Mouse (Mus musculus) limb, embryonic 13.5 days (tissue): ENCODE data around the gene Xpo6. TPM values are rescaled to one million over a fixed set of nuclear protein-coding genes. Genes with fewer than 3 reads are reported as not detected.

Source experiments
- ATAC-seq: fragments of 200-750 bp; cut with Nextera tagmentation; 2 replicates; pipeline ENCODE4 v1.8.0; 2017; ENCODE audit warnings: low read depth, moderate number of reproducible peaks, moderate TSS enrichment; ENCODE audit not compliant: low FRiP score
- H3K27ac ChIP-seq: fragments of 300-500 bp; sonication (generic); 2 replicates; pipeline ENCODE4 v1.5.1; 2015; ENCODE audit warnings: inconsistent platforms, mild to moderate bottlenecking, moderate library complexity
- H3K27me3 ChIP-seq: fragments of 300-500 bp; sonication (generic); 2 replicates; pipeline ENCODE4 v1.6.1; 2015; ENCODE audit warnings: mild to moderate bottlenecking, inconsistent platforms
- H3K36me3 ChIP-seq: fragments of 300-500 bp; sonication (generic); 2 replicates; pipeline ENCODE4 v1.6.1; 2015; ENCODE audit warnings: inconsistent platforms, mild to moderate bottlenecking, moderate library complexity
- H3K4me1 ChIP-seq: fragments of 300-500 bp; sonication (generic); 2 replicates; pipeline ENCODE4 v1.6.1; 2015; ENCODE audit warnings: inconsistent platforms
- H3K4me2 ChIP-seq: fragments of 300-500 bp; sonication (generic); replicated peaks from 2 replicates; pipeline ENCODE4 v1.6.1; 2015; ENCODE audit warnings: inconsistent platforms, mild to moderate bottlenecking, moderate library complexity
- H3K4me3 ChIP-seq: fragments of 300-500 bp; sonication (generic); 2 replicates; pipeline ENCODE4 v1.5.1; 2015; ENCODE audit warnings: moderate library complexity, mild to moderate bottlenecking, inconsistent platforms
- H3K9ac ChIP-seq: fragments of 300-500 bp; sonication (generic); 2 replicates; pipeline ENCODE4 v1.6.1; 2015; ENCODE audit warnings: mild to moderate bottlenecking, inconsistent platforms
- H3K9me3 ChIP-seq: fragments of 300-500 bp; sonication (generic); 2 replicates; pipeline ENCODE4 v1.6.1; 2016; ENCODE audit warnings: inconsistent platforms
- WGBS: fragments of 180-500 bp; shearing (Covaris S2); methylation state at CpG from one replicate; pipeline ENCODE4 v1.1.7; 2015; 5-methylcytosine and 5-hydroxymethylcytosine counted together
- polyA plus RNA-seq: library from polyadenylated mRNA; unstranded; fragments of >200 nt; fragmentation: Nextera tagmentation; extraction: Ambion mirVana; gene quantifications from 2 replicates; pipeline ENCODE4 v1.2.1, GENCODE M21; 2015

The Xpo6 gene
- polyA plus RNA-seq, 1 experiment from 2014 or later, result 53.3 TPM

GRCm38 (mm10) chr7:126185999-126186398, 14.3 kb downstream of the Xpo6 start:
- H3K27me3 ChIP-seq, result no peaks in the 10 kb centered on the region
- H3K4me1 ChIP-seq, result peaks cover 10% of the 10 kb centered on the region
- no peak overlapping the region for H3K4me3 ChIP-seq
- ATAC-seq, result no peak
- no peaks in the 10 kb centered on the region for H3K9me3 ChIP-seq
- H3K9ac ChIP-seq, result no peak overlapping the region
- peaks cover 7% of the 10 kb centered on the region for H3K36me3 ChIP-seq
- no peak overlapping the region for H3K27ac ChIP-seq
- H3K4me2 ChIP-seq, result no peak overlapping the region

- Histone ChIP-seq H3K9ac (no peak overlapping the region), H3K4me1 (peaks cover 20% of the 10 kb centered on the region), H3K4me3 (no peak overlapping the region), H3K27me3 (no peaks in the 10 kb centered on the region), H3K9me3 (no peaks in the 10 kb centered on the region), H3K27ac (no peak overlapping the region), H3K36me3 (no peaks in the 10 kb centered on the region), H3K4me2 (no peak overlapping the region)
- ATAC-seq, result no peak
- WGBS, result 78% methylated on average over 1 of the region's 1 CpGs
Measured at GRCm38 (mm10) chr7:126183583-126183982, 16.7 kb downstream of the Xpo6 start.

GRCm38 (mm10) chr7:126181487-126181886, 18.8 kb downstream of the Xpo6 start:
- H3K27ac ChIP-seq, result no peak overlapping the region
- no peak for ATAC-seq
- no peak overlapping the region for H3K4me2 ChIP-seq
- no peak overlapping the region for H3K4me3 ChIP-seq
- H3K36me3 ChIP-seq, result no peaks in the 10 kb centered on the region
- no peaks in the 10 kb centered on the region for H3K27me3 ChIP-seq
- no peak overlapping the region for H3K9ac ChIP-seq
- no peaks in the 10 kb centered on the region for H3K9me3 ChIP-seq
- H3K4me1 ChIP-seq, result peaks cover 20% of the 10 kb centered on the region

- 40% methylated on average over 3 of the region's 3 CpGs for WGBS
- Histone ChIP-seq H3K4me2 (no peak overlapping the region), H3K36me3 (no peaks in the 10 kb centered on the region), H3K9ac (no peak overlapping the region), H3K9me3 (no peaks in the 10 kb centered on the region), H3K4me3 (no peak overlapping the region), H3K27ac (no peak overlapping the region), H3K4me1 (peaks cover 20% of the 10 kb centered on the region), H3K27me3 (no peaks in the 10 kb centered on the region)
- no peak for ATAC-seq
Measured at GRCm38 (mm10) chr7:126180956-126181355, 19.3 kb downstream of the Xpo6 start.

GRCm38 (mm10) chr7:126178804-126179203, 21.5 kb downstream of the Xpo6 start:
- peaks cover 27% of the 10 kb centered on the region for H3K4me1 ChIP-seq
- H3K9me3 ChIP-seq, result no peaks in the 10 kb centered on the region
- H3K27ac ChIP-seq, result no peak overlapping the region
- no peaks in the 10 kb centered on the region for H3K27me3 ChIP-seq
- peaks cover 1% of the 10 kb centered on the region for H3K36me3 ChIP-seq
- no peak overlapping the region for H3K4me2 ChIP-seq
- ATAC-seq, result no peak
- no peak overlapping the region for H3K9ac ChIP-seq
- H3K4me3 ChIP-seq, result no peak overlapping the region

GRCm38 (mm10) chr7:126175999-126176398, 24.3 kb downstream of the Xpo6 start:
- 93% methylated on average over 12 of the region's 12 CpGs for WGBS
- ATAC-seq, result no peak

GRCm38 (mm10) chr7:126175456-126175855, 24.8 kb downstream of the Xpo6 start:
- WGBS, result 85% methylated on average over 7 of the region's 7 CpGs

More at GRCm38 (mm10) chr7:126175999-126176398, 24.3 kb downstream of the Xpo6 start:
- Histone ChIP-seq H3K36me3 (peaks cover 22% of the 10 kb centered on the region), H3K9me3 (no peaks in the 10 kb centered on the region), H3K9ac (no peak overlapping the region), H3K27ac (no peak overlapping the region), H3K4me1 (peaks cover 16% of the 10 kb centered on the region; the same call in 1 of the 2 replicates), H3K27me3 (no peaks in the 10 kb centered on the region), H3K4me3 (no peak overlapping the region), H3K4me2 (no peak overlapping the region)

GRCm38 (mm10) chr7:126174863-126175262, 25.4 kb downstream of the Xpo6 start:
- no peaks in the 10 kb centered on the region for H3K9me3 ChIP-seq
- H3K4me1 ChIP-seq, result peaks cover 12% of the 10 kb centered on the region; the same call in 1 of the 2 replicates
- ATAC-seq, result no peak
- peaks cover 29% of the 10 kb centered on the region for H3K36me3 ChIP-seq
- 90% methylated on average over 2 of the region's 2 CpGs for WGBS
- H3K27ac ChIP-seq, result no peak overlapping the region
- no peak overlapping the region for H3K4me3 ChIP-seq
- H3K4me2 ChIP-seq, result no peak overlapping the region
- no peaks in the 10 kb centered on the region for H3K27me3 ChIP-seq
- H3K9ac ChIP-seq, result no peak overlapping the region

More at GRCm38 (mm10) chr7:126175456-126175855, 24.8 kb downstream of the Xpo6 start:
- Histone ChIP-seq H3K4me3 (no peak overlapping the region), H3K9me3 (no peaks in the 10 kb centered on the region), H3K4me2 (no peak overlapping the region), H3K27me3 (no peaks in the 10 kb centered on the region), H3K4me1 (peaks cover 12% of the 10 kb centered on the region; the same call in 1 of the 2 replicates), H3K36me3 (peaks cover 27% of the 10 kb centered on the region), H3K9ac (no peak overlapping the region), H3K27ac (no peak overlapping the region)
- no peak for ATAC-seq

GRCm38 (mm10) chr7:126172001-126172400, 28.3 kb downstream of the Xpo6 start:
- 81% methylated on average over 3 of the region's 3 CpGs for WGBS

GRCm38 (mm10) chr7:126168584-126168983, 31.7 kb downstream of the Xpo6 start:
- Histone ChIP-seq H3K4me2 (no peak overlapping the region), H3K4me1 (no peaks in the 10 kb centered on the region), H3K27ac (no peak overlapping the region), H3K4me3 (no peak overlapping the region), H3K27me3 (no peaks in the 10 kb centered on the region), H3K9me3 (no peaks in the 10 kb centered on the region), H3K36me3 (peaks cover 77% of the 10 kb centered on the region), H3K9ac (no peak overlapping the region)
- 93% methylated on average over 6 of the region's 6 CpGs for WGBS
- ATAC-seq, result no peak

More at GRCm38 (mm10) chr7:126172001-126172400, 28.3 kb downstream of the Xpo6 start:
- Histone ChIP-seq H3K4me2 (no peak overlapping the region), H3K36me3 (peaks cover 48% of the 10 kb centered on the region), H3K9ac (no peak overlapping the region), H3K4me3 (no peak overlapping the region), H3K27me3 (no peaks in the 10 kb centered on the region), H3K9me3 (no peaks in the 10 kb centered on the region), H3K4me1 (0 out of 2 replicates have a peak, but pooled peaks cover 7% of the 10 kb centered on the region), H3K27ac (no peak overlapping the region)
- no peak for ATAC-seq

- Histone ChIP-seq H3K9me3 (no peaks in the 10 kb centered on the region), H3K9ac (no peak overlapping the region), H3K27me3 (no peaks in the 10 kb centered on the region), H3K4me3 (no peak overlapping the region), H3K36me3 (peaks cover 70% of the 10 kb centered on the region), H3K4me1 (no peaks in the 10 kb centered on the region), H3K4me2 (no peak overlapping the region), H3K27ac (no peak overlapping the region)
- 50% methylated on average over 3 of the region's 3 CpGs for WGBS
- no peak for ATAC-seq
Measured at GRCm38 (mm10) chr7:126167426-126167825, 32.9 kb downstream of the Xpo6 start.

- H3K9me3 ChIP-seq, result no peaks in the 10 kb centered on the region
Measured at GRCm38 (mm10) chr7:126166571-126166970, 33.7 kb downstream of the Xpo6 start.

GRCm38 (mm10) chr7:126158238-126158637, 42.1 kb downstream of the Xpo6 start:
- no peak for ATAC-seq
- Histone ChIP-seq H3K4me2 (no peak overlapping the region), H3K9ac (no peak overlapping the region), H3K4me1 (no peaks in the 10 kb centered on the region), H3K4me3 (no peak overlapping the region), H3K27me3 (no peaks in the 10 kb centered on the region), H3K27ac (no peak overlapping the region), H3K9me3 (no peaks in the 10 kb centered on the region), H3K36me3 (peaks cover 59% of the 10 kb centered on the region)
- 95% methylated on average over 3 of the region's 3 CpGs for WGBS

More at GRCm38 (mm10) chr7:126166571-126166970, 33.7 kb downstream of the Xpo6 start:
- Histone ChIP-seq H3K4me2 (no peak overlapping the region), H3K27me3 (no peaks in the 10 kb centered on the region), H3K36me3 (peaks cover 63% of the 10 kb centered on the region), H3K9ac (no peak overlapping the region), H3K27ac (no peak overlapping the region), H3K4me1 (no peaks in the 10 kb centered on the region), H3K4me3 (no peak overlapping the region)
- no peak for ATAC-seq
